Mouse (Mus musculus) lung, postnatal 0 days (tissue): ENCODE measurements around the gene Kmt2c.

Source experiments
- CTCF ChIP-seq: IDR thresholded peaks from 2 replicates; pipeline ENCODE4 v1.5.1; 2016; ENCODE audit warnings: antibody characterized with exemption, mild to moderate bottlenecking
- EP300 ChIP-seq: IDR thresholded peaks from 2 replicates; pipeline ENCODE4 v1.6.1; 2016; ENCODE audit warnings: antibody characterized with exemption, mild to moderate bottlenecking, control low read depth

GRCm38 (mm10) chr5:25498346-25498820 lies at the start of gene Kmt2c:
- TF ChIP-seq CTCF, result no peak
- TF ChIP-seq EP300, result no peak
